Mouse (Mus musculus) heart, postnatal 36 days (tissue): Measurements from ENCODE around the gene Ndufb10. TPM values are rescaled to one million over a fixed set of nuclear protein-coding genes. Genes with fewer than 3 reads are reported as not detected.
A peak's percentile ranks its signal among the peaks of the same experiment; 100 is the strongest.

Source experiments
- DNase-seq, 2 experiments: peaks; one replicate each; pipeline ENCODE4 v3.0.0; 2021 to 2022
- intact Hi-C: fragments of 180-260 bp; cut with DNase I; formaldehyde crosslinking; loops from one replicate; pipeline ENCODE4 v1.15.1; 2025
- total RNA-seq, 2 experiments: library from RNA; stranded (reverse); gene quantifications; 2 replicates each; pipeline ENCODE4 v1.2.3; 2021

Ndufb10 gene
- total RNA-seq, 2 experiments from 2014 or later: 979 to 1,034 TPM

DNA sequence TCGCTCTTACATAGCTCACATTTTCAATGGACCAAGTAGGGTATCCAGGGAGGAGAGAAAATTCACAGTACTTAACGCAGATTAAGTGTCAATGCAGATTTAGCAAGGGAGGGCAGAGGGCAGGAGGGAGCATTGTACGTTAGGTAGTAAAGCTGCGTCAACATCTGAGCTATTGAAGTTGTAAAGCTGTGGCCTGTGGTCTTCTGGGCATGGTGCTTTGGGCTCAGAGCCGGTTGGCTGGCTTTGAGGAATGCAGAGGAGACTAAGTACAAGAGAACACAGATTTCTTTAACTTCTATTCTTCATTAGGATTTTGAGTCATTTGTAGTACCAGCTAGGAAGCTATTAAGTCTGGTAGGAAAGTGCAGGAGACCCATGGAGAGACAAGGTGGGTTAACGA, 8.7 kb downstream of the Ndufb10 start:
- intact Hi-C loops: loop anchor here (5.0 kb wide), 1 partner anchor 298 kb away; no protein-coding TSS in a partner anchor
- no peak for DNase-seq

GRCm38 (mm10) chr17:24708646-24709045, 15.6 kb downstream of the Ndufb10 start:
- intact Hi-C loops: loop anchor here (5.0 kb wide), 2 partner anchors 81 to 171 kb away; no protein-coding TSS in a partner anchor
- no peak for DNase-seq

- intact Hi-C loops: loop anchor here (5.0 kb wide), 2 partner anchors 81 to 171 kb away; no protein-coding TSS in a partner anchor
- no peak for DNase-seq
These were observed 16.4 kb downstream of the Ndufb10 start for GRCm38 (mm10) chr17:24707801-24708425.

GRCm38 (mm10) chr17:24706982-24707800, 17.1 kb downstream of the Ndufb10 start, which contains the start of gene Tbl3:
Gene Tbl3, minus strand, starts transcription at chr17:24707660.
- intact Hi-C loops: loop anchor here (5.0 kb wide), 2 partner anchors 80 to 170 kb away; no protein-coding TSS in a partner anchor
- DNase-seq: peak; percentile 95 to 97

DNA sequence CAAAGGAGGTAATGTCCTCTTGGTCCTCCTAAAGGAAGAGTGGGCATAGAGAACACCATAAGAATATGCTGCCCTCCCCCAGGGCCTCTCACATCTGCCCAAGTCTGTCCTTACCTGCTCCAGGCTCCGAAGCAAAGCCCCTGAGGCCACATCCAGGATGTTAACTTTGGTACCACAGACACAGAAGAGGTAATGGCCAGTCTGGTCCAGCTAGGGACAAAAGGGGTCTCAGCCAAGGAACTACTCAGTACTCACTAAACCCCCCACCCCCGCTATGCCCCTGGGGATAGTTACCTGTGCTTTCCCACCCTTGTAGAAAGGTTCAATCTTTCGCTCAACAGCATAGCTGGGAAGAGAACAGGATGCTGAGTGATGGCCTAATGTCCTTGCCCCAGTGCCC, 18.5 kb downstream of the Ndufb10 start:
- intact Hi-C loops: loop anchor here (5.0 kb wide), 2 partner anchors 79 to 169 kb away; no protein-coding TSS in a partner anchor
- DNase-seq: no peak

GRCm38 (mm10) chr17:24701251-24701650, 23.0 kb downstream of the Ndufb10 start:
- no peak for DNase-seq
- intact Hi-C loops: no loop called here

- DNase-seq: no peak
- intact Hi-C loops: no loop called here
These were observed 24.8 kb downstream of the Ndufb10 start for GRCm38 (mm10) chr17:24699473-24699872.

GRCm38 (mm10) chr17:24698715-24699114, 25.6 kb downstream of the Ndufb10 start:
- intact Hi-C loops: no loop called here
- DNase-seq: no peak

DNA sequence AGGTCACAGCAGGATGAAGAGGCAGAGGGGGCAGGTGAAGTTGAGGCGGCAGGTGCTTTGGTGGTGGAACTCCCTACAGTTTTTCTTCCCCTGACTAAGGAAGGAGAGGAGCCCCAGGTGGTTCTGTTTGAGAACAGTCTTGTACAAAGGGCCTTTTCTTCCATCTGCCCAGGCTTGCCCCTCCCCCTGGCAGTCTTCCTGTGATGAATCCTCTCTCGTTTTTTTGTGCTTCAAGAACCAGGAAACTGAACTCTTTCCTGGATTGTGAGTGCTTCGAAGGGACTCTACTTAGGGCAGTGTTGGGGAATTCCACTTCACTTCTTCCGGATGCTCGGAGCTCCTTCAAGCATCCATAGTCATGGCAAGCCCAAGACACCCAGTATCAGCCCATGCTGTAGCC, 26.3 kb downstream of the Ndufb10 start:
- no peak for DNase-seq
- intact Hi-C loops: no loop called here

DNA sequence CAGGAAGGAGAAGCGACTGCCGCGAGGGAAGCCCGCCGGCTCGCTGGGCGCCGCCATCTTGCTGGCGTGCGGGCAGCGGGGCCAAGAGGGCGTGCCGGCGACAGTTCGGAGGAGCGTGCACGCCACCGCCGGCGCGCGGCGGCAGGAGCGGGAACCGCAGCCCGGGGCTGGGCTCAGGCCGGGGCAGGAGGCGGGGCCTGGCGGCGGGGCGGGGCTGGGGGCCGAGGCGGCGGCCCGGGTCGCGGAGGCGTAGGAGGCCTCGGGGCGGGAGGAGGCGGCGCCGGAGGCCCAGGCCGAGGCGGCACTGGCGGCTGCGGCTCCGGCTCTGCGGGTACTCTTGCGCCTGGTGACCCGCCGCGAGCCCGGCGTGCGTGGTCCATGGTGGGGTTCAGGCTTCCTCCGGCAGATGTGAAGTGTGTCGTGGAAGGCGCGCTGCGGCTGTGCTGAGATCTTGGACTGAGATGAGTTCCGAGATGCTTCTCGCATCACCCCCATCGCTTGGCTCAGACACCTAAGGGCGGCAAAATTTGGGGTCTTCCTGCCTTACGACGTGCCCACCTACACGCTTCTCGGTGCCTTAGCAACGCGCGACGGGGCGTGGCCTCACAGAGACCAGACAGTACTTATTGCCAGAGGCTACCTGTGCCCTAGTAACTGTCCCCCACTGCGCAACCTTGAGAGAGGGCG, 28.1 kb downstream of the Ndufb10 start, which contains the start of the genes Gfer and Noxo1:
Gfer (minus strand) TSS at position 146 of the 687 bp plus-strand sequence.
Noxo1 (plus strand) TSS at position 224 of the 687 bp plus-strand sequence.
- DNase-seq: peak; percentile 87 to 88
- intact Hi-C loops: no loop called here

GRCm38 (mm10) chr17:24695326-24696010, 28.8 kb downstream of the Ndufb10 start:
- DNase-seq: no peak
- intact Hi-C loops: loop anchor here (2.0 kb wide), 1 partner anchor 25 kb away; no protein-coding TSS in a partner anchor

- DNase-seq: no peak
- intact Hi-C loops: no loop called here
These were observed 31.9 kb downstream of the Ndufb10 start for GRCm38 (mm10) chr17:24692385-24692784.

- intact Hi-C loops: no loop called here
- DNase-seq: no peak
These were observed 34.8 kb downstream of the Ndufb10 start, which contains the start of gene Syngr3 for GRCm38 (mm10) chr17:24689251-24690081. Gene Syngr3, minus strand, starts transcription at chr17:24689955.

GRCm38 (mm10) chr17:24687599-24687998, 36.7 kb downstream of the Ndufb10 start:
- no peak for DNase-seq
- intact Hi-C loops: no loop called here

DNA sequence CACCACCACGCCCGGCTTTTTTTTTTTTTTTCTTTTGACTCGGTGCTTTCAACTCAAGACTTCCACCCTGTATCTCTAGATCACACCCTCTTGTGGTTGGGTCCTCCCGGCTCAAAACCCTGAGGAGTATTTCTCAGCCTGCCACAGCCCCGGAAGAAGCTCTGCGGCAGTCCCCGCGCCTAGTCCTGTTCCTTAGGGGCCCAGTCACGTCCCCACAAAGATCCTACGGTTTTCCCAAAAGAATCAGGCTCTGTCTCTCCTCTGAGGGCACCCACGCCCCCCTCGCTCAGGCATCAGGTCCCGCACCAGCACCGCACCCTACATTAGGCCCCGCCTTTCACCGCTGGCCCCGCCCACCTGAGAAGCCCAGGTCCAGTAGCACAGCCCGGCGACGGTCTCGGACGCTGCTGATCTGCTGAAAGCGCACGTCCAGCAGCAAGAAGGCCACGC, 37.1 kb downstream of the Ndufb10 start:
- intact Hi-C loops: no loop called here
- peak; percentile 41 to 51 for DNase-seq

DNA sequence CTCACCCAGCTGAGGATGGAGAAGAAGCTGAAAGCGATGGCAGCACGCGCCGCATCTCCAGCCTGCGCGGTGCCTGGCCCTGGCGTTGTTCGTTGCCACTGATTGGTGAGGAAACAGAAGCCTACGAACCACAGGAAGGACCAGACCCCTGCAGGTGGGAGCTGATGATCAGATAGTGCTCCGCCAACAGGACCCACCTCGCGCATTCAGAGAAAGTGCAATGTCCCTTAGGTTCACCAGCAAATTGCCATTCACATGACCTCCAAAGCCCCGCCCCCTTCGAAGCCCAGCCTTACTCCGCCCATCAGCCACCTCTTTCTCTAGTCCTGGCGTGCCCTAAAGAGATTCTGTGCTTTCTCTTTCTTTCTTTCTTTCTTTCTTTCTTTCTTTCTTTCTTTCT, 37.8 kb downstream of the Ndufb10 start:
- intact Hi-C loops: no loop called here
- DNase-seq: no peak

- no peak for DNase-seq
- intact Hi-C loops: no loop called here
These were observed 46.7 kb downstream of the Ndufb10 start for GRCm38 (mm10) chr17:24677500-24678080.

DNA sequence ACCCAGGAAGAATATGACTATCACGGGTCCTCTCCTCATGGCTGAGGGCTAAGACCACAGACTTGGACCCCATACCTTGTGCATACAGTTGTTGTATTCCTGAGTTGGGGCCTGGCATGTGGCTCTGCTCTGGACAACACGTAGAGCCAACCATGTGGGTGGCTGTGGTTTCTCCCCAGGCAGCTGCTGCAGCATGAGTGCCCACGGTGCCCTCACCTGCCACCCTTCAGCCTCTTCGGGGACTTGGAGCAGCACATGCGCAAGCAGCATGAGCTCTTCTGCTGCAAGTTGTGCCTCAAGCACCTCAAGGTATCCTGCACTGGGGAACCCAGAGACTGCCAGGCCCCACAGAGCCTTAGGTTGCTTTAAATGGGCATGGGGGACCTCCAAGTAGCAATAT, 47.4 kb downstream of the Ndufb10 start:
- no peak for DNase-seq
- intact Hi-C loops: no loop called here

DNA sequence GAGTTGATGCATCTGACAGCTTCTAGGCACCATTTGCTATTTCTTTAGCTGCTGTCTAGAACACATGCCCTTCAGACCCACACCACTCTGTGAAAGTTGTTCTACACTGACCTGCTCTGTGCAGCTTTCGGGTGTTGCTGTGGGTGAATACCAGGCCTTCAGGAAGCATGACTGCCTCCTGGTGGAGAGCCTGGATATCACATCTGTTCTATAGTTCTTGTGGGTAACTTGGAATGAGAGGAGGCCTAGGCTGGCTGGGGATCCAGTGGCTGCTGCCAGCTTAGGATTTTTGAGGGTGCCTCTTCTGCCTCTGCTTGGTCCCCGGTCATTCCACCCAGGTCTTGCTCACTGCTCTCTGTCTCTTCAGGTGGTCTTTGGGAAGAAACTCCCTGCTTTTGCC, 48.1 kb downstream of the Ndufb10 start:
- DNase-seq: peak; percentile 68 to 69
- intact Hi-C loops: no loop called here
